Mouse (Mus musculus) liver, adult 2 months (tissue): Measurements from ENCODE around the gene Slc2a13. TPM values are rescaled to one million over a fixed set of nuclear protein-coding genes. Genes with fewer than 3 reads are reported as not detected.

Source experiments
- DNase-seq: peaks from one replicate; pipeline ENCODE4 v3.0.0-alpha.2; 2011; ENCODE audit warnings: low read depth, low spot score; ENCODE audit errors: extremely low read depth
- H3K27ac ChIP-seq: fragments of 200-500 bp; replicated peaks from 2 replicates; pipeline ENCODE4 v1.5.1; 2012; ENCODE audit warnings: low read depth, mild to moderate bottlenecking, control low read depth, inconsistent platforms, low read length; ENCODE audit not compliant: insufficient read depth
- H3K27me3 ChIP-seq: fragments of 200-500 bp; 2 replicates; pipeline ENCODE4 v1.6.1; 2012; ENCODE audit warnings: mild to moderate bottlenecking, moderate library complexity, low read length, inconsistent platforms; ENCODE audit not compliant: control insufficient read depth, insufficient read depth
- H3K36me3 ChIP-seq: fragments of 200-500 bp; 2 replicates; pipeline ENCODE4 v1.6.1; 2012; ENCODE audit warnings: low read length, inconsistent platforms; ENCODE audit not compliant: control insufficient read depth, insufficient read depth
- H3K4me1 ChIP-seq: fragments of 200-500 bp; 2 replicates; pipeline ENCODE4 v1.6.1; 2011; ENCODE audit warnings: low read length; ENCODE audit not compliant: control insufficient read depth, insufficient read depth
- H3K4me3 ChIP-seq: fragments of 200-500 bp; 2 replicates; pipeline ENCODE4 v1.5.1; 2011; ENCODE audit warnings: low read depth, mild to moderate bottlenecking, control low read depth, low read length, moderate library complexity; ENCODE audit not compliant: insufficient read depth
- H3K79me2 ChIP-seq: fragments of 200-500 bp; 2 replicates; pipeline ENCODE4 v1.6.1; 2012; ENCODE audit warnings: inconsistent platforms, mild to moderate bottlenecking, low read length, moderate library complexity; ENCODE audit not compliant: control insufficient read depth, insufficient read depth
- H3K9ac ChIP-seq: fragments of 200-500 bp; 2 replicates; pipeline ENCODE4 v1.6.1; 2012; ENCODE audit warnings: low read depth, mild to moderate bottlenecking, control low read depth, inconsistent platforms, low read length
- CTCF ChIP-seq: fragments of 200-500 bp; IDR thresholded peaks from 2 replicates; pipeline ENCODE4 v1.5.1; 2011; ENCODE audit warnings: low read depth, low read length, control low read depth
- POLR2A ChIP-seq: fragments of 200-500 bp; IDR thresholded peaks from 2 replicates; pipeline ENCODE4 v1.6.1; 2011; ENCODE audit warnings: low read length, control low read depth; ENCODE audit not compliant: insufficient read depth; ENCODE audit errors: extremely low read depth
- WGBS: fragments of 180-500 bp; shearing (Covaris S2); methylation state at CpG from one replicate; pipeline ENCODE4 v1.1.7; 2018; 5-methylcytosine and 5-hydroxymethylcytosine counted together
- polyA plus RNA-seq: library from polyadenylated mRNA; depleted of rRNA; stranded (reverse); fragments of >200 nt; gene quantifications from 2 replicates; pipeline ENCODE4 v1.2.3, GENCODE M21; 2012
- total RNA-seq: library from RNA; depleted of rRNA; stranded (reverse); fragments of >200 nt; gene quantifications from 2 replicates; pipeline ENCODE4 v1.2.3, GENCODE M21; 2014

Gene Slc2a13
- total and polyA plus RNA-seq, 2 experiments, result 0.21 to 0.37 TPM

- H3K36me3 ChIP-seq, result no peaks in the 10 kb centered on the region
- H3K4me1 ChIP-seq, result no peaks in the 10 kb centered on the region
- no peak overlapping the region for H3K27ac ChIP-seq
- no peaks in the 10 kb centered on the region for H3K27me3 ChIP-seq
- no peak overlapping the region for H3K9ac ChIP-seq
- peak; percentile 62 for DNase-seq
- H3K79me2 ChIP-seq, result no peaks in the 10 kb centered on the region
- H3K4me3 ChIP-seq, result no peak overlapping the region
- WGBS, result 3% methylated on average over 3 of the region's 3 CpGs
- TF ChIP-seq POLR2A (no peak), CTCF (peak; percentile 74)
Measured at GRCm38 (mm10) chr15:91301366-91301765, 271.7 kb downstream of the Slc2a13 start.

GRCm38 (mm10) chr15:91299319-91299835 is 273.7 kb downstream of the Slc2a13 start:
- Histone ChIP-seq H3K4me3 (no peak overlapping the region), H3K79me2 (no peaks in the 10 kb centered on the region), H3K27me3 (no peaks in the 10 kb centered on the region), H3K27ac (no peak overlapping the region), H3K9ac (no peak overlapping the region), H3K36me3 (no peaks in the 10 kb centered on the region), H3K4me1 (no peaks in the 10 kb centered on the region)
- no peak for DNase-seq
- TF ChIP-seq POLR2A, result no peak
- WGBS, result 84% methylated on average over 11 of the region's 11 CpGs

- no peak overlapping the region for H3K27ac ChIP-seq
- no peak overlapping the region for H3K9ac ChIP-seq
- no peaks in the 10 kb centered on the region; the same call in 1 of the 2 replicates for H3K27me3 ChIP-seq
- DNase-seq, result no peak
- no peaks in the 10 kb centered on the region for H3K36me3 ChIP-seq
- WGBS, result 81% methylated on average over 3 of the region's 3 CpGs
- TF ChIP-seq POLR2A, result no peak
- no peak for TF ChIP-seq CTCF
- peaks cover 3% of the 10 kb centered on the region; the same call in 1 of the 2 replicates for H3K4me1 ChIP-seq
- H3K4me3 ChIP-seq, result no peak overlapping the region
- no peaks in the 10 kb centered on the region for H3K79me2 ChIP-seq
Measured at GRCm38 (mm10) chr15:91283418-91283817, 289.6 kb downstream of the Slc2a13 start.

GRCm38 (mm10) chr15:91282822-91283221 is 290.2 kb downstream of the Slc2a13 start:
- Histone ChIP-seq H3K36me3 (no peaks in the 10 kb centered on the region), H3K27ac (no peak overlapping the region), H3K9ac (no peak overlapping the region), H3K4me1 (peaks cover 3% of the 10 kb centered on the region; the same call in 1 of the 2 replicates), H3K27me3 (no peaks in the 10 kb centered on the region; the same call in 1 of the 2 replicates), H3K4me3 (no peak overlapping the region), H3K79me2 (no peaks in the 10 kb centered on the region)
- 22% methylated on average over 7 of the region's 7 CpGs for WGBS
- DNase-seq, result peak; percentile 93
- TF ChIP-seq POLR2A (no peak), CTCF (no peak)

- Histone ChIP-seq H3K9ac (no peak overlapping the region), H3K36me3 (no peaks in the 10 kb centered on the region), H3K27ac (no peak overlapping the region), H3K27me3 (no peaks in the 10 kb centered on the region), H3K79me2 (no peaks in the 10 kb centered on the region), H3K4me3 (no peak overlapping the region), H3K4me1 (peaks cover 5% of the 10 kb centered on the region; the same call in 1 of the 2 replicates)
- TF ChIP-seq POLR2A, result no peak
- TF ChIP-seq CTCF, result no peak
- DNase-seq, result peak; percentile 83
- WGBS, result 47% methylated on average over 5 of the region's 5 CpGs
Measured at GRCm38 (mm10) chr15:91281521-91281920, 291.5 kb downstream of the Slc2a13 start.

- Histone ChIP-seq H3K4me3 (no peak overlapping the region), H3K79me2 (no peaks in the 10 kb centered on the region), H3K27me3 (no peaks in the 10 kb centered on the region), H3K27ac (no peak overlapping the region), H3K9ac (no peak overlapping the region), H3K36me3 (no peaks in the 10 kb centered on the region), H3K4me1 (peaks cover 13% of the 10 kb centered on the region)
- WGBS, result 96% methylated on average over 5 of the region's 5 CpGs
- TF ChIP-seq CTCF (no peak), POLR2A (no peak)
- no peak for DNase-seq
Measured at GRCm38 (mm10) chr15:91279571-91279970, 293.5 kb downstream of the Slc2a13 start.
